Mouse (Mus musculus): ENCODE data around the gene Olfr463.

The Olfr463 gene

GRCm38 (mm10) chr11:87846968-87847600 is 50.1 kb downstream of the Olfr463 start:
- in situ Hi-C loops (cut with MboI) = no loop called here

Measured in mature B cell (primary cell).